Mouse (Mus musculus) hindbrain, embryonic 13.5 days (tissue): ENCODE measurements around the gene Gdpgp1. TPM values are rescaled to one million over a fixed set of nuclear protein-coding genes. Genes with fewer than 3 reads are reported as not detected.

Source experiments
- ATAC-seq: fragments of 200-750 bp; cut with Nextera tagmentation; 2 replicates; pipeline ENCODE4 v1.8.0; 2017; ENCODE audit warnings: moderate TSS enrichment; ENCODE audit not compliant: low FRiP score
- H3K27ac ChIP-seq: fragments of 300-500 bp; sonication (generic); 2 replicates; pipeline ENCODE4 v1.5.1; 2015; ENCODE audit warnings: inconsistent platforms, mild to moderate bottlenecking, moderate library complexity
- H3K27me3 ChIP-seq: fragments of 300-500 bp; sonication (generic); 2 replicates; pipeline ENCODE4 v1.6.1; 2015; ENCODE audit warnings: mild to moderate bottlenecking, inconsistent platforms
- H3K36me3 ChIP-seq: fragments of 300-500 bp; sonication (generic); 2 replicates; pipeline ENCODE4 v1.6.1; 2015; ENCODE audit warnings: mild to moderate bottlenecking, inconsistent platforms
- H3K4me1 ChIP-seq: fragments of 300-500 bp; sonication (generic); replicated peaks from 2 replicates; pipeline ENCODE4 v1.6.1; 2015; ENCODE audit warnings: inconsistent platforms
- H3K4me2 ChIP-seq: fragments of 300-500 bp; sonication (generic); 2 replicates; pipeline ENCODE4 v1.6.1; 2015; ENCODE audit warnings: inconsistent platforms, mild to moderate bottlenecking, moderate library complexity
- H3K4me3 ChIP-seq: fragments of 300-500 bp; sonication (generic); 2 replicates; pipeline ENCODE4 v1.5.1; 2015; ENCODE audit warnings: mild to moderate bottlenecking, inconsistent platforms
- H3K9ac ChIP-seq: fragments of 300-500 bp; sonication (generic); 2 replicates; pipeline ENCODE4 v1.6.1; 2015; ENCODE audit warnings: mild to moderate bottlenecking, inconsistent platforms
- H3K9me3 ChIP-seq: fragments of 300-500 bp; sonication (generic); 2 replicates; pipeline ENCODE4 v1.6.1; 2016; ENCODE audit warnings: inconsistent platforms
- WGBS: fragments of 180-500 bp; shearing (Covaris S2); methylation state at CpG from one replicate; pipeline ENCODE4 v1.1.7; 2015; 5-methylcytosine and 5-hydroxymethylcytosine counted together
- polyA plus RNA-seq: library from polyadenylated mRNA; unstranded; fragments of >200 nt; fragmentation: Nextera tagmentation; extraction: Ambion mirVana; gene quantifications from 2 replicates; pipeline ENCODE4 v1.2.1, GENCODE M21; 2015

Gene Gdpgp1
- polyA plus RNA-seq, 1 experiment from 2014 or later = 4.1 TPM

- Histone ChIP-seq H3K4me3 (peak within 1 kb of the TSS; percentile 89), H3K4me1 (peaks cover 27% of the 10 kb centered on the region), H3K27me3 (no peaks in the 10 kb centered on the region), H3K27ac (peak within 1 kb of the TSS; percentile 85), H3K9ac (peak within 1 kb of the TSS; percentile 89), H3K36me3 (peaks cover 53% of the 10 kb centered on the region), H3K4me2 (peak within 1 kb of the TSS; percentile 95), H3K9me3 (peaks cover 2% of the 10 kb centered on the region)
- ATAC-seq = peak; percentile 93
- 5% methylated on average over 21 of the region's 21 CpGs for WGBS
Measured at GRCm38 (mm10) chr7:80268897-80269750, 36.5 kb downstream of the Gdpgp1 start, which contains the start of gene Vps33b. Gene Vps33b (plus strand): TSS chr7:80269649.

GRCm38 (mm10) chr7:80269751-80270255 is 37.1 kb downstream of the Gdpgp1 start:
- Histone ChIP-seq H3K4me2 (peak overlapping the region; percentile 95), H3K36me3 (peaks cover 53% of the 10 kb centered on the region), H3K4me3 (peak overlapping the region; percentile 89), H3K27me3 (no peaks in the 10 kb centered on the region), H3K4me1 (peaks cover 27% of the 10 kb centered on the region), H3K27ac (peak overlapping the region; percentile 85), H3K9ac (peak overlapping the region; percentile 89), H3K9me3 (peaks cover 8% of the 10 kb centered on the region)
- WGBS = 1% methylated on average over 23 of the region's 23 CpGs
- ATAC-seq = no peak; the same call in 1 of the 2 replicates

- peaks cover 14% of the 10 kb centered on the region for H3K9me3 ChIP-seq
- no peak overlapping the region for H3K4me3 ChIP-seq
- WGBS = 95% methylated on average over 2 of the region's 2 CpGs
- no peak for ATAC-seq
- H3K36me3 ChIP-seq = peaks cover 64% of the 10 kb centered on the region
- no peak overlapping the region for H3K9ac ChIP-seq
- no peaks in the 10 kb centered on the region for H3K27me3 ChIP-seq
- peaks cover 25% of the 10 kb centered on the region for H3K4me1 ChIP-seq
- no peak overlapping the region for H3K27ac ChIP-seq
- H3K4me2 ChIP-seq = no peak overlapping the region
Measured at GRCm38 (mm10) chr7:80273456-80273855, 40.8 kb downstream of the Gdpgp1 start.

GRCm38 (mm10) chr7:80276374-80276773 is 43.7 kb downstream of the Gdpgp1 start:
- Histone ChIP-seq H3K27me3 (no peaks in the 10 kb centered on the region), H3K9me3 (peaks cover 14% of the 10 kb centered on the region), H3K9ac (no peak overlapping the region), H3K4me1 (peaks cover 2% of the 10 kb centered on the region), H3K4me2 (no peak overlapping the region), H3K36me3 (peaks cover 88% of the 10 kb centered on the region), H3K27ac (no peak overlapping the region), H3K4me3 (no peak overlapping the region)
- 95% methylated on average over 4 of the region's 4 CpGs for WGBS
- ATAC-seq = no peak

GRCm38 (mm10) chr7:80280032-80280431 is 47.4 kb downstream of the Gdpgp1 start:
- 86% methylated on average over 10 of the region's 10 CpGs for WGBS
- H3K27me3 ChIP-seq = no peaks in the 10 kb centered on the region
- ATAC-seq = no peak
- peaks cover 89% of the 10 kb centered on the region for H3K36me3 ChIP-seq
- H3K4me2 ChIP-seq = no peak overlapping the region
- no peak overlapping the region for H3K4me3 ChIP-seq
- H3K9me3 ChIP-seq = peaks cover 3% of the 10 kb centered on the region
- H3K4me1 ChIP-seq = no peaks in the 10 kb centered on the region
- no peak overlapping the region for H3K9ac ChIP-seq
- H3K27ac ChIP-seq = no peak overlapping the region

GRCm38 (mm10) chr7:80280998-80281397 is 48.3 kb downstream of the Gdpgp1 start:
- H3K4me3 ChIP-seq = no peak overlapping the region
- peaks cover 90% of the 10 kb centered on the region for H3K36me3 ChIP-seq
- H3K4me1 ChIP-seq = no peaks in the 10 kb centered on the region
- 94% methylated on average over 2 of the region's 2 CpGs for WGBS
- H3K27me3 ChIP-seq = no peaks in the 10 kb centered on the region
- no peak overlapping the region for H3K9ac ChIP-seq
- H3K27ac ChIP-seq = no peak overlapping the region
- ATAC-seq = no peak
- H3K4me2 ChIP-seq = no peak overlapping the region
- H3K9me3 ChIP-seq = no peaks in the 10 kb centered on the region

GRCm38 (mm10) chr7:80281646-80282045 is 49.0 kb downstream of the Gdpgp1 start:
- no peak for ATAC-seq
- no peak overlapping the region for H3K4me2 ChIP-seq
- WGBS = 86% methylated on average over 3 of the region's 3 CpGs

GRCm38 (mm10) chr7:80283226-80283918 is 50.7 kb downstream of the Gdpgp1 start:
- no peak for ATAC-seq
- Histone ChIP-seq H3K27me3 (no peaks in the 10 kb centered on the region), H3K4me2 (no peak overlapping the region), H3K36me3 (peaks cover 90% of the 10 kb centered on the region), H3K27ac (no peak overlapping the region), H3K9ac (no peak overlapping the region), H3K4me3 (no peak overlapping the region), H3K4me1 (no peaks in the 10 kb centered on the region), H3K9me3 (no peaks in the 10 kb centered on the region)
- WGBS = 89% methylated on average over 3 of the region's 3 CpGs

More at GRCm38 (mm10) chr7:80281646-80282045, 49.0 kb downstream of the Gdpgp1 start:
- H3K27me3 ChIP-seq = no peaks in the 10 kb centered on the region
- H3K4me3 ChIP-seq = no peak overlapping the region
- no peak overlapping the region for H3K9ac ChIP-seq
- no peak overlapping the region for H3K27ac ChIP-seq
- H3K4me1 ChIP-seq = no peaks in the 10 kb centered on the region
- H3K9me3 ChIP-seq = no peaks in the 10 kb centered on the region
- peaks cover 90% of the 10 kb centered on the region for H3K36me3 ChIP-seq

- no peaks in the 10 kb centered on the region for H3K9me3 ChIP-seq
- no peak overlapping the region for H3K4me3 ChIP-seq
- H3K36me3 ChIP-seq = peaks cover 87% of the 10 kb centered on the region
- H3K27ac ChIP-seq = no peak overlapping the region
- no peak overlapping the region for H3K9ac ChIP-seq
- ATAC-seq = no peak
- no peak overlapping the region for H3K4me2 ChIP-seq
- H3K27me3 ChIP-seq = no peaks in the 10 kb centered on the region
- no peaks in the 10 kb centered on the region for H3K4me1 ChIP-seq
- WGBS = 96% methylated on average over 5 of the region's 5 CpGs
Measured at GRCm38 (mm10) chr7:80284391-80284790, 51.7 kb downstream of the Gdpgp1 start.

GRCm38 (mm10) chr7:80285725-80286124 is 53.1 kb downstream of the Gdpgp1 start:
- Histone ChIP-seq H3K36me3 (peaks cover 87% of the 10 kb centered on the region), H3K4me1 (no peaks in the 10 kb centered on the region), H3K9me3 (no peaks in the 10 kb centered on the region), H3K27ac (no peak overlapping the region), H3K4me3 (no peak overlapping the region), H3K4me2 (no peak overlapping the region), H3K27me3 (no peaks in the 10 kb centered on the region), H3K9ac (no peak overlapping the region)
- 96% methylated on average over 6 of the region's 6 CpGs for WGBS
- no peak for ATAC-seq

- peaks cover 82% of the 10 kb centered on the region for H3K36me3 ChIP-seq
- H3K9me3 ChIP-seq = no peaks in the 10 kb centered on the region
- 84% methylated on average over 10 of the region's 10 CpGs for WGBS
- H3K4me3 ChIP-seq = no peak overlapping the region
- no peak overlapping the region for H3K4me2 ChIP-seq
- no peak overlapping the region for H3K9ac ChIP-seq
- no peaks in the 10 kb centered on the region for H3K4me1 ChIP-seq
- H3K27me3 ChIP-seq = no peaks in the 10 kb centered on the region
- H3K27ac ChIP-seq = no peak overlapping the region
- ATAC-seq = no peak
Measured at GRCm38 (mm10) chr7:80287736-80288135, 55.1 kb downstream of the Gdpgp1 start.
